Mouse (Mus musculus): ENCODE data around the gene Rbm8a. TPM values are rescaled to one million over a fixed set of nuclear protein-coding genes. Genes with fewer than 3 reads are reported as not detected.

Rbm8a gene
- polyA plus RNA-seq, 1 experiment, result 5.8 TPM

- peaks cover 6% of the 10 kb centered on the region for H3K4me1 ChIP-seq (ENCODE audit: control insufficient read depth, insufficient read depth, insufficient read length, low read length)
- no peaks in the 10 kb centered on the region for H3K36me3 ChIP-seq (ENCODE audit: control insufficient read depth, insufficient read depth, low read length)
- 6% methylated on average over 35 of the region's 35 CpGs for WGBS
- H3K4me3 ChIP-seq (ENCODE audit: low read depth, low read length), result peak within 1 kb of the TSS; percentile 62
- TF ChIP-seq POLR2A (IDR thresholded peaks at IDR 0.05; ENCODE audit: low read depth, low read length), result no peak
- TF ChIP-seq CTCF (IDR thresholded peaks at IDR 0.05; ENCODE audit: extremely low read depth, insufficient read length, insufficient replicate concordance, low read depth, low read length), result no peak
- no peak within 1 kb of the TSS for H3K27ac ChIP-seq (ENCODE audit: insufficient read depth, low read depth, low read length)
- H3K27me3 ChIP-seq (ENCODE audit: control insufficient read depth, insufficient read depth, low read length), result no peaks in the 10 kb centered on the region
Observed at GRCm38 (mm10) chr3:96669727-96670468, 40.2 kb downstream of the Rbm8a start, which contains the start of gene Ankrd35. TSS of gene Ankrd35 (plus strand) at chr3:96670131.

GRCm38 (mm10) chr3:96671519-96671918 lies 41.8 kb downstream of the Rbm8a start:
- Histone ChIP-seq H3K4me1 (ENCODE audit: control insufficient read depth, insufficient read depth, insufficient read length, low read length) (peaks cover 8% of the 10 kb centered on the region), H3K27me3 (ENCODE audit: control insufficient read depth, insufficient read depth, low read length) (no peaks in the 10 kb centered on the region), H3K36me3 (ENCODE audit: control insufficient read depth, insufficient read depth, low read length) (no peaks in the 10 kb centered on the region), H3K4me3 (ENCODE audit: low read depth, low read length) (no peak overlapping the region), H3K27ac (ENCODE audit: insufficient read depth, low read depth, low read length) (no peak overlapping the region)
- 97% methylated on average over 5 of the region's 5 CpGs for WGBS
- no peak for TF ChIP-seq CTCF (IDR thresholded peaks at IDR 0.05; ENCODE audit: extremely low read depth, insufficient read length, insufficient replicate concordance, low read depth, low read length)
- TF ChIP-seq POLR2A (IDR thresholded peaks at IDR 0.05; ENCODE audit: low read depth, low read length), result no peak

GRCm38 (mm10) chr3:96673514-96673913 lies 43.8 kb downstream of the Rbm8a start:
- WGBS, result 84% methylated on average over 4 of the region's 4 CpGs
- no peaks in the 10 kb centered on the region for H3K36me3 ChIP-seq (ENCODE audit: control insufficient read depth, insufficient read depth, low read length)
- H3K4me1 ChIP-seq (ENCODE audit: control insufficient read depth, insufficient read depth, insufficient read length, low read length), result peaks cover 8% of the 10 kb centered on the region
- no peak for TF ChIP-seq POLR2A (IDR thresholded peaks at IDR 0.05; ENCODE audit: low read depth, low read length)
- TF ChIP-seq CTCF (IDR thresholded peaks at IDR 0.05; ENCODE audit: extremely low read depth, insufficient read length, insufficient replicate concordance, low read depth, low read length), result no peak
- H3K4me3 ChIP-seq (ENCODE audit: low read depth, low read length), result no peak overlapping the region
- H3K27ac ChIP-seq (ENCODE audit: insufficient read depth, low read depth, low read length), result no peak overlapping the region
- no peaks in the 10 kb centered on the region for H3K27me3 ChIP-seq (ENCODE audit: control insufficient read depth, insufficient read depth, low read length)

- Histone ChIP-seq H3K36me3 (ENCODE audit: control insufficient read depth, insufficient read depth, low read length) (no peaks in the 10 kb centered on the region), H3K27me3 (ENCODE audit: control insufficient read depth, insufficient read depth, low read length) (no peaks in the 10 kb centered on the region), H3K4me3 (ENCODE audit: low read depth, low read length) (no peak overlapping the region), H3K4me1 (ENCODE audit: control insufficient read depth, insufficient read depth, insufficient read length, low read length) (peaks cover 10% of the 10 kb centered on the region), H3K27ac (ENCODE audit: insufficient read depth, low read depth, low read length) (no peak overlapping the region)
- TF ChIP-seq CTCF (IDR thresholded peaks at IDR 0.05; ENCODE audit: extremely low read depth, insufficient read length, insufficient replicate concordance, low read depth, low read length), result no peak
- TF ChIP-seq POLR2A (IDR thresholded peaks at IDR 0.05; ENCODE audit: low read depth, low read length), result no peak
- 78% methylated on average over 8 of the region's 8 CpGs for WGBS
Observed at GRCm38 (mm10) chr3:96674442-96674841, 44.7 kb downstream of the Rbm8a start.

GRCm38 (mm10) chr3:96675171-96675570 lies 45.4 kb downstream of the Rbm8a start:
- 24% methylated on average over 3 of the region's 3 CpGs for WGBS
- no peak overlapping the region for H3K27ac ChIP-seq (ENCODE audit: insufficient read depth, low read depth, low read length)
- no peaks in the 10 kb centered on the region for H3K36me3 ChIP-seq (ENCODE audit: control insufficient read depth, insufficient read depth, low read length)
- no peaks in the 10 kb centered on the region for H3K27me3 ChIP-seq (ENCODE audit: control insufficient read depth, insufficient read depth, low read length)
- TF ChIP-seq CTCF (IDR thresholded peaks at IDR 0.05; ENCODE audit: extremely low read depth, insufficient read length, insufficient replicate concordance, low read depth, low read length) (no peak), POLR2A (IDR thresholded peaks at IDR 0.05; ENCODE audit: low read depth, low read length) (no peak)
- no peak overlapping the region for H3K4me3 ChIP-seq (ENCODE audit: low read depth, low read length)
- peaks cover 10% of the 10 kb centered on the region for H3K4me1 ChIP-seq (ENCODE audit: control insufficient read depth, insufficient read depth, insufficient read length, low read length)

GRCm38 (mm10) chr3:96675690-96676089 lies 46.0 kb downstream of the Rbm8a start:
- no peaks in the 10 kb centered on the region for H3K36me3 ChIP-seq (ENCODE audit: control insufficient read depth, insufficient read depth, low read length)
- H3K4me3 ChIP-seq (ENCODE audit: low read depth, low read length), result no peak overlapping the region
- 40% methylated on average over 3 of the region's 3 CpGs for WGBS
- H3K27ac ChIP-seq (ENCODE audit: insufficient read depth, low read depth, low read length), result no peak overlapping the region
- TF ChIP-seq CTCF (IDR thresholded peaks at IDR 0.05; ENCODE audit: extremely low read depth, insufficient read length, insufficient replicate concordance, low read depth, low read length) (no peak), POLR2A (IDR thresholded peaks at IDR 0.05; ENCODE audit: low read depth, low read length) (no peak)
- H3K4me1 ChIP-seq (ENCODE audit: control insufficient read depth, insufficient read depth, insufficient read length, low read length), result peaks cover 7% of the 10 kb centered on the region
- H3K27me3 ChIP-seq (ENCODE audit: control insufficient read depth, insufficient read depth, low read length), result no peaks in the 10 kb centered on the region

GRCm38 (mm10) chr3:96678456-96678855 lies 48.7 kb downstream of the Rbm8a start:
- no peak overlapping the region for H3K27ac ChIP-seq (ENCODE audit: insufficient read depth, low read depth, low read length)
- TF ChIP-seq CTCF (IDR thresholded peaks at IDR 0.05; ENCODE audit: extremely low read depth, insufficient read length, insufficient replicate concordance, low read depth, low read length), result no peak
- no peak for TF ChIP-seq POLR2A (IDR thresholded peaks at IDR 0.05; ENCODE audit: low read depth, low read length)

More at GRCm38 (mm10) chr3:96678456-96678855, 48.7 kb downstream of the Rbm8a start:
- Histone ChIP-seq H3K27me3 (ENCODE audit: control insufficient read depth, insufficient read depth, low read length) (no peaks in the 10 kb centered on the region), H3K4me3 (ENCODE audit: low read depth, low read length) (no peak overlapping the region), H3K4me1 (ENCODE audit: control insufficient read depth, insufficient read depth, insufficient read length, low read length) (peaks cover 7% of the 10 kb centered on the region), H3K36me3 (ENCODE audit: control insufficient read depth, insufficient read depth, low read length) (no peaks in the 10 kb centered on the region)
- 78% methylated on average over 7 of the region's 7 CpGs for WGBS

All from small intestine, adult 2 months (tissue).